Mouse (Mus musculus): Measurements from ENCODE around the gene Haus3. TPM values are rescaled to one million over a fixed set of nuclear protein-coding genes. Genes with fewer than 3 reads are reported as not detected.

Gene Haus3
- total RNA-seq, 2 experiments from 2014 or later = 61.6 to 120 TPM

DNA sequence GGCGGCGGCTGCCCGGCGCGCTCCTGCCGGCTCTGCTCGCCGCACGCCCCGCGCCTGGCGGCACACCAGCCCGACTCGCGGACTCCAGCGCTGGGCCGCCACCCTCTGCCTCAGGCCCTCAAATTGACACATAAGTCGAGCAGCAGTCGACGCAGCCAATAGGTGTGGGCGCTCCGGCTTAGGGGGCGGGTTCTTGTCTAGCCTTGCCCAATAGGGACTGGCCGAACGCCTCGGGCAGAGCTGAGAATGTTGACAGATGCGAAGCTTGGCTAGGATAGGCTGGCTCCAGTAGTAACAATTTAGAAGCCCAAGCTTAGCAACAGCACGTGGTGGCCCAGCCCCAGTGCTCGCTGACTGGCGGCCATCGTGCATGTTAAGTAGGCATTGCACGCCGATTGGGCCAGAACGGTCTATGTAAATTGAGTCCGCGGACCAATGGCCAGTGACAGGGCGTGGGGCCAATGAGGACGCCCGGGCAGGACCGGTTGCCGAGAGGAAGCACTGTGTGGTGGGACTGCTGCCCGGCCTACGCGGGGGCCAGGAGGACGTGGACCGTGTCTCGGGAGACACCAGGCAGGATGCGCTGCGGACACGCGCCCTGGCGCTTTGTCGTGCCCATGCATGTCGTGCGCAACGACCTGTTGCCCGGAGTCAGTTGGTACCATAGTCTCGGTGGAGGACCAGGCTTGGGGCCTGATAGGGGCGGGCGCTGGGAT is 18.4 kb upstream of the Haus3 start, which contains the start of gene Mxd4:
Gene Mxd4 (minus strand): TSS at position 120 of the 716 bp plus-strand sequence.
- ATAC-seq (replicated peaks; ENCODE audit: low FRiP score, poor library complexity, severe bottlenecking) = peak; percentile 93

DNA sequence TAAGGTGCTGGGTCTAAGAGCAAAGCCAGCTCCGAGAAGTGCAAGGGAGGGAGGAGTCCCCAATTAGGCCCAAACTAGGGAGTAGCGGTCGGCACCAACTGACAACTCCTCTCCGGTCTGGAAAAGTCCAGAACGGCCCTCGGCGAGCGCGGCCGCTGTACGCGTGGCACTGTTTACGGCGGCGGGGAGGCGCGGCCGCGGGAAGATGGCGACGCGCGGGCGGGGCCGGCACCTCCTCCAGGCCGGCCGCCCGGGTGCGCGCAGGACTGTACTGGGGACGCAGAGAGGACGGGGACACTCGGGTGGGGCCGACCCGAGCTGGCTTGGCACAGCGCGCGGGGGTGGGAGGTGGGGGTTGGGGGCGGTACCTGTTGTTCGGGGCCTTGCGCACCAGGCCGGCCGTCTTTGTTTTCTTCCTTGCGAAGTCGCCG is 17.6 kb upstream of the Haus3 start:
- 0 out of 2 replicates have a peak, but pooled peaks have one; percentile 28 for ATAC-seq (replicated peaks; ENCODE audit: low FRiP score, poor library complexity, severe bottlenecking)

DNA sequence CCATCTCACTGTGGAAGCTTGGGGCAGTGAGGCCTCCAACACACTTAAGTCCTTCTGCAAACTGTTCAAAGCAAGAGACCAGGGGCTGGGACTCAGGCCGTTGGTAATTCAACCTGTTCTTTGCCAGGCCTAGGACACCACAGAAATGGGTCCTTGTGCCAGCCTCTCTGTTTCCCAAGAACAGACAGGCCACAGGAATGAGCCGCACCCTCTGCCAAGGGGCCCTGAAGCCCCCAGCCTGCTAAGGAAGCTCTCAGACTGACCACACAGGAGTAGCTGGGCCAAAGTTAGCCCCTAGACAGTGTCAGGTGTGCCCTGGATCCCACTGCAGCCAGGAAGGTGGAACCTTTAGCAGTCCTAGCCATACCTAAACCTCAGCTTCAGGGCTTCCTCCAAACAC is 17.1 kb upstream of the Haus3 start:
- ATAC-seq (replicated peaks; ENCODE audit: low FRiP score, poor library complexity, severe bottlenecking) = no peak

DNA sequence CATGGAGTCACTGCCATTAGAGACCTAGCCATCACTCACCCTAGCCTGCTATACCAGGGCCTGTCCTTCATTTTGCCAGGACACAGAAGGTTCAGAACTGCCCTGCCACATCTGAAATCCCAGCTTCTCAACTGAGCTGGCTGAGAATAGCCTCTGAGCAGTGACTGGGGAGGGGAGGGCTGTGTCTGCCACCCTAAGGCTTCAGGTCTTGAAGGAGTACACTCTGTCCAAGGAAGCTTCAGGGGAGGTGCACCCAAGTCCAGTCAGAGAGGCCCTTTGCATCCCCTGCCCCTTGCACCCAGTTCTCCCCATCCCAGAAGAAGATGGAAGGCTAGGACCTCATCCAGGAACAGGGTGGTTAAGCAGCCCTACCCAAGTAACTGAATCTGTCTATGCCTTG is 16.5 kb upstream of the Haus3 start:
- no peak for ATAC-seq (replicated peaks; ENCODE audit: low FRiP score, poor library complexity, severe bottlenecking)

DNA sequence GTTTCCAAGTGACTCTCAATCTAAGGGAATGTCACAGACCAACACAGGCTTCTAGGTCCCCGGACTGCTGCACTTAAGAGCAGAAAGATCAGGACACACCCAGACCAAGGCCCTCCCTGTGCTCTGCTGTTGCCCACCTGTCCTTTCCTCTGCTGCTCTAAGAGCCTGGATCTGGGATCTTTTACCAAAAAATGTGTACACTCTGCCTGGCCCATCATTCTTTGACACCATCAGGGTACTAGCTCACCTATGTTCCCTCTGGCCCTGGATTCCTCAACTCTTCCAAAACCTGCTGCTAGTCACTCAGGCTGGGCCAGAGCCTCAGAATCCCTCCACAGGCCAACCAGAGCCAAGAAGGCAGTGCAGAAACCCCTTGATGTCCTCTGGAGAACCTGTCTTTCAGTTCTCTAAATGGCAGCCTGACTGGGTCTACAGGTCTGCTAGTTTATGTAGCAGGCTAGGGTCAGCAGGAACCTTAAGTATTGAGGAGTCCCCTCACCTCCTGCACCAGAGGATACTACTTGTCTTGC is 15.8 kb upstream of the Haus3 start:
- no peak for ATAC-seq (replicated peaks; ENCODE audit: low FRiP score, poor library complexity, severe bottlenecking)

DNA sequence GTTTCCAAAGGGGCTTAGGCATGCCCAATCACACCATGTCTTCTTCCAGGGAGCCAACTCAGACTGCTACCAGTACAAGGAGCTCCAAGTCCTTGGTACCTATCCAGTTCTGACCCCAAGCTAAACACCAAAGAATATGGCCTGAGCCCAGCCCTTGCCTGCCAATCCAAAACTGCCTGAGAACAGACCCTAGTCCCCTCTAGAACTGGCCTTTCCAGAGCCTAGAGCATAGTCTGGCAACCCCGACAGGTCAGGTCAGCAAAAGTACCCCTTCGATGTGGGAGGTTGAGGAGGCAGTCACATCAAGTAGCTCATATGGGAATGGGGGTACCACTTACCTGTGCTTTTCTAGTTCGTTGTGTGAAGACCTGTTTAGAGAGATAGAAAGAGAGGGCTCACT is 14.6 kb upstream of the Haus3 start:
- ATAC-seq (replicated peaks; ENCODE audit: low FRiP score, poor library complexity, severe bottlenecking) = no peak

DNA sequence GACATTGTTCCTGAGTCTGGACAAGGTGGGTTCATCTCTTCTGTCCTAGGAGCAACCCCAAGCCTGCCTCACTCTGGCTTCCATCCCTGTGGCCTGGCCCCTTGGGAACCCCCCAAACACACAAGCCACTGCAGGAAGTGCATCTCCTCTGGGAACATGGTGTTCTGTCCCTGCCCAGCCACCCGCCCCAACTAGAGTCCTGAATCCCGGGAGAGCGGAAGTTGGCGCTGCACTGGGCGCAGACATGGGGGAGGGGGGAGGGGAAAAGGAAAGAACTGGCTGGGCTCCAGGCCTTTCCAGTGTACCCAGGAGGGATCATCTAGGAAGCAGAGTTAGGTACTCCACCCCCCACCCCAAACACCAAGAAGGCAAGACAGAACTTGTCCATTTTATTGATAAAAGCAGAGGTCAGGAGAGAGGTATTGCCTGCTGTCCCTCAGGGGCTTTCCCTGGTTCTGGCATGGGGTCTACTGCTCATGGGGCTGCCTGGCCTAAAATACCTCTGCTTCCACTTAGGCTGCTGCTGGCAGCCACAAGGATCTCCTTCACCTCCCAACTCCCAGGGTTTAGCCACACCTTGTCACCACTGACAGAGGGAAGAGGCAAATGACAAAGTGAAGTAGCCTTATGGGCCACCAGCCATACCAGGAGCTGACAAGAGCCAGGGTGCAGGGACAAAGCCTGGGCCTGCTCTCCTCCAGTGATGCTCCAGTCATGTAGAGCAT is 14.0 kb upstream of the Haus3 start:
- ATAC-seq (replicated peaks; ENCODE audit: low FRiP score, poor library complexity, severe bottlenecking) = no peak

DNA sequence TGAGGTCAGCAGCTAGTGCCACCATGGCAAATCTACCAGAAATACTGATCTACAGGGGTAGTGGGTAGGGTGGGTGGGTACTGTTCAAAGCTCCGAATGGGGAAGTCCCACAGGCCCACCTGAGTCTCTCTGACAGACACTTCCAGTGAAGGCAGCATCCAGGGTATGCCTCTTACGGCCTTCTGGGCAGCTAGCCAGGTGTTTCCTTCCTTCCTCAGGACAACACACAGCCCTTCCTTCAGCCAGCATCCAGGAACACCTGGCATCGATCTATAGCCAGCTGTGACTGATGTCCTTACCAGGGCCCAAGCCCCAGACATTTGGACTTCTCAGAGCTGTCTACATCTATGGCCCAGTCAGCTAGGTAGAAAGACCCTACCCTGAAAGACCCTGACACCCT is 13.2 kb upstream of the Haus3 start:
- no peak for ATAC-seq (replicated peaks; ENCODE audit: low FRiP score, poor library complexity, severe bottlenecking)

DNA sequence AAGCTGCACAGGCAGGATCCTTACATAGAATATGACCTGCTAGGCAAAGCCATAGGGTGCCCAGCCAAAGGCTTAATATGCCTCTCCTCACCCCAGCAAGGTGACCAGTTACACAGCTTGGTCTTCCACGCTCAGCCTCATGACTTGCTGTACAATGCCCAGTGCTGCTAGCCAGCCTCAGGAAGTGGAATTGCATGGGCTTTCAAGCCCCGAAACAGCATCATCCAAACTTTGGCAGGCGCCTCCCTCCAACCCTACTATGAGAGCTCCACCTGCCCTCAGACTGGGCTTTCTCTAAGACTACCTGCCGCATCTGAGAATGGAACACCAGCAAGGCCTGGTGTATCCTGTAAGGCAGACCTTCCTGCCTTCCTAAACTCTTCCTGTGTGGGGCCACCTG is 8.5 kb upstream of the Haus3 start:
- no peak for ATAC-seq (replicated peaks; ENCODE audit: low FRiP score, poor library complexity, severe bottlenecking)

DNA sequence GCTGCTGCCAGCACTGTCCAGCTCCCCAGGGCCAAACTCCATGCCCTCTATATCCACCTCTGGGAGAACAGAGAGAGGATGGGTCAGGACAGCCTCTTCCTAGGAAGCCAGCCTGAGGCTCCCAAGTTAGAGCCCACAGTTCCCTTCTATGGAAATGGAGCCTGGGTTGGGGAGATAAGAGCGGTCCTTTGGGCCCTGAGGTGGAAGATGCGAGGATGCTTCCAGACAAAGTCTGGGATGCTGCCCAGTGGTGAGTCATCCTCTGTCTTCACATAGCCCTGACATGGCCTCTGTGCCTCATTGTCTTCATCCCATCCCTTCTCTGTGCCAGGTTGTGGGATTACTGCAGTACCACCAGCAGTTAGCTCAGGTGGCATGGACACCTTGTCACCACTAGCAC is 7.8 kb upstream of the Haus3 start:
- no peak for ATAC-seq (replicated peaks; ENCODE audit: low FRiP score, poor library complexity, severe bottlenecking)

DNA sequence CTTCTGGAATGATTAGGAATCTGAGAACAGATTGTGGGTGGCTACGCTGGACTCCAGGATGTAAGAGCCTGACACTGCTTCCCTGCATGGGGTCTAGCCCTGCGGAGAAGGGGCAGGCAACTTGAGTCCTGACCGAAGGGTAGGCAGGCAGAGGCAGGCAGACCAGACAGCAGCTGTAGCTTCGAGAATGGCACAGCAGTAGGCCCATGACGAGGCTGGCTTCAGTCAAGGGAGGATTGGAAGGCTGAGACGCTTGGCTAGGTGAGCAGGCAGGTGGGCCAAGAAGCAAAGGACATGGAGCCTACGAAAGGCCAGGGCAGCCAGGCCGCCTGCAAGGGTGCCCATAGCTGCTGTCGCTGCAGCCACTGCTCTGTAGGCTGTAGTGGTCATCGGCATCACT is 7.4 kb upstream of the Haus3 start:
- no peak for ATAC-seq (replicated peaks; ENCODE audit: low FRiP score, poor library complexity, severe bottlenecking)

DNA sequence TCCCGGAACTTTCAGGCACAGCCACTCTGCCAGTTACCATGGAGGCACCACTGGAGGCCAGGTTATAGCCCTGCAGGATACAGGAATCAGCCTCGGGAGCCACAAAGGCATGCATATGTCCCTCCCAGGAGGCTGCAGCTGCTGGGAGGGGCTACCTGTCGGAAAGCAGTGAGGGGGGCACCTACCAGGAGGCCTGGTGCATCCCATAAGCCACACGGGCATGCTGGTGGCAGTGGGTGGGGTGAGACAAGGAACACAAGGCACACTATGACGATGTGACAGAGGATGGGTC is 6.0 kb upstream of the Haus3 start:
- ATAC-seq (replicated peaks; ENCODE audit: low FRiP score, poor library complexity, severe bottlenecking) = no peak

DNA sequence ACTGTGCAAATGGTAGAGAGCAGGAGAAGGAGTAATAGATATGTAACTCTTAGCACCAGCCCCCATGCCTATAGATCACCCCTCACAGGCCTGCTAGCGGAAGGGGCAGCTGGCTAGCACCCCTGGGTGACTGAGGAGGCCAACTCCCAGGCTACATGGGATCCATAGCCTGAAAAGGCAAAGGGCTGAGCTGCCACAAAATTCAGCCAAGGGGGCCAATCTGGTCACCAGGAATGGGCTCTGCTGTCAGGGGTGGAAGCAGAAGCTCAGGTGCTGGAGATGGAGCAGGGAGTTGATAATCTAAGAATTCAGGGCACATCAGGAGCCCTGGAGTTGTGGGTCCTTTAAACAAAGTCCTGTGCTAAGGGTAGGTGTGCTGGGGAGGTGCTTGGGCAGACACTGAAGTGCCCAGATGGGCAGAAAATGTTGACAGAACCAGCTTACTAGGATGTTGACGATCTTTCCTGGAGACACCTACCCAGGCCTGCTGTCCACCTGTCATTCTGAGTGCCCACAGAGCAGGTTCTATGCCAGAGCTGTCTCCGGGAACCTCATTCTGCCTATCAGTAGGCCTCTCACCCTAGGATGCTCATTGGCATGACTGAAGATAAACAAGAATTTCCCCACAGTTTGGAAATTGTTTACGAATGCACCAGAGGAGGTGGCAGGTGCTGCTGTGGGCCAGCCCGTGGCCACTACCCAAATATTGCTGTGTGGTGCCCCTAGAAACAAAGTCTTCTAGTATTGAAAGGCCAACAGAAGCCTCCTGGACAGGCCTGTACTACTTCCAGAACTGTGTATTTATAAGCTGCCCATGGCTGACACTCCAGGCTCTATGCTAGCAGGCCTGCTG is 5.4 kb upstream of the Haus3 start:
- ATAC-seq (replicated peaks; ENCODE audit: low FRiP score, poor library complexity, severe bottlenecking) = no peak

DNA sequence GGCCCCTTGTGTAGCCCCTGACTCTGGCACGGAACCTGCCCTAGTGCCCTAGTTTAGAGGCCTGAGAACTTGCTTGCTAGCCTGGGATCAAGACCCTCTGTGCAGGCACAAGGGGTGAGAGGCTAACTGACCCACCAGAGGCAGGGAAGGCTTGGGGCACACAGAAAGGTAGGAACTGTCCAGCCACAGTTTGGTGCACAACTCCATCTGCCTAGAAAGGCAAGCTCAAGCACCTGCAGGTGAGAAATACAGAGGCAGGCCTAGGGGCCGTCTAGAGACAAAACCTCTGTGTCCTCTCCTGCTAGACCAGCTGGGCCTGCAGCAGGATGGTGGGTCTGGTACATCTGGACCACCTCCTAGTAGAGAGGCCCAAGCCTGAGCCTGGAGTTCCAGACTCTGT is 4.7 kb upstream of the Haus3 start:
- ATAC-seq (replicated peaks; ENCODE audit: low FRiP score, poor library complexity, severe bottlenecking) = no peak

DNA sequence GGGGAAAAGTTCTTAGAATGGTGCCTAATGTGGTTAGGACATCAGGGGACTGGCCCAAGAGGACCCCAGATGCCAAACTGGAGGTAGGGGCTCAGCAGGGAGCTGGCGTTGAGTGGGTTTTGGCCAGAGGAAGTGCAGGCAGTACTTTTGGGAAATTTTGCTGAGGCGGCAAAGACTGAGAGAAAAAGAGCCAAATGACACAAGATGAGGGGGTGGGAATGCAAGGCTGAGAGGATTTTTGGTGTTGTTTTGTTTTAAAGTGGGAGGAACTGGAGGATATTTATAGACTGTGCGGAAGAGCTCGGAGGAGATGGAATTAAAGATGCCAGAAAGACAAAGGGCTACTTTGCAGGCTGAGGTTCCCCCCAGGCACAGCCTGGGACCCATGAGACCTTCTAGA is 1.4 kb upstream of the Haus3 start:
- ATAC-seq (replicated peaks; ENCODE audit: low FRiP score, poor library complexity, severe bottlenecking) = no peak

DNA sequence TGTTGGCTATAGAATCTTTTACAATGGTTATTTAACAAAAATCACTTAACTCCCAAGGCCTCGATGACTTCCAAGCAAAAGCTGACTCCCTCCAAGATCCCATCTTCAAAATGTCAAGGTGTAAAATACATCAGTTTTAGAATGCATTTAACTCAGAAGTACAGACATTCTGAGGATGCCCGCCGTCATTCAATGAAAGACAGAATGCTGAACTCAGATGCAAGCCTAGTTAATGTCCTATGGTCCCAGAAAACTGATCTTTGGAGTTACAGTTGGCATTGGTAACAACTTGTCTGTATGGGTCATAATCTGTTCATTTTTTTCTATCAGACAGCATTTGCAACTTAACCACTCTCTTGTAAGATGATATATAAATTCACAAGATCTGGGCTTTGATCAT is 627 bp upstream of the Haus3 start:
- no peak for ATAC-seq (replicated peaks; ENCODE audit: low FRiP score, poor library complexity, severe bottlenecking)

DNA sequence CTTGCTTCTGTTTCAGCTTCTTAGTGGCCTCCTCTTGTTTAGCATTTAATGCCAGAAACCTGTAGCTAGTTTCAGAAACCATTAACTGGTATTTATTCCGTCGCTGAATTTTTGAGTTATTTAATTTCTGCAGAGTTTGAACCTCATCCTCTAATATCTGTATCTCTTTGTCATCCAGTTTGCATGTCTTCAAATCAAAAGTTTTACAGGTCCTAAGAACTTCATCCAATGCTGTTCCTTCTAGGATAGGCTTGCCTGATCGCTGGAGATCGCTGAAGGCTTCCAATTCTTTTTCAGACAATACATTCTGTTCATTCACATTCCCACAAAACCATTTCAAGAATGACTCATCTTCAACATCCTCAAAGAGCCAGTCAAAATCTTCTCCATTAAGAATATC is 1.5 kb downstream of the Haus3 start:
- no peak for ATAC-seq (replicated peaks; ENCODE audit: low FRiP score, poor library complexity, severe bottlenecking)

DNA sequence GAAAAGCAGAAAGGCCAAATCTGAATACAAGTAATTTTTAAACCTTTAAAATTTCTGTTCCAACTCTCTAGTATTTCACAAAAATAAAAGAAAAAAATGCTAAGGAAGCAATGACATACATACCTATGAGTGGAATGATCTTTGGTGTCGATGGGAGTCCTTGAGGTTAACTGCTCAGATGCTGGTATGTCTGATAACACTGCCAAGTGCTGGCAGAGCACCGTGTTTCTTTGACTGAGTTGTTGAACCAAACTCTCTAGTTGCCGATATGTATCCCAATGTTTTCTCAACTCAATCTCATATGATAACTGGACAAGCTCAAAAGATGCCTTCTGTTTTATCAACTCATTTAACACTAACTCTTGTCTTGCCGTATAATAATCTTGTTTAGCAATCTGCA is 3.5 kb downstream of the Haus3 start:
- ATAC-seq (replicated peaks; ENCODE audit: low FRiP score, poor library complexity, severe bottlenecking) = no peak

DNA sequence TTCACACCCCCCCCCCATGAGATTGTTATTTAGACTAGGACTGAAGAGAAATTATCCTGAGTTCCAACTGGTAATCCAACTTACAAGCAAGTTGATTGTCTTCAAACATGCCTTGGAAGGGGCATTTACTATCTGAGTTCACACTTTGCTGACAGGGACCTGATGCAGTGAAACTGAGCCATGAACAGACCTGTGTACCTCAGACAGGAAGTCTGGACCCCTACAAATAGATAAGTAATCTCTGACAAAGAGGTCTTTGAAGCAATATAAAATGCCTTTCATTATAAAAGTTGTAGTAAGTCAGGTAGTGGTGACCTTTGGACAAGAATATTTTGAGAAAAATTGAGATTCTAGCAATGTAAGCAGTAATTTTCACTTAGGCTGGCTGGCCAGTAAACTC is 20.9 kb downstream of the Haus3 start:
- no peak for ATAC-seq (replicated peaks; ENCODE audit: low FRiP score, poor library complexity, severe bottlenecking)

DNA sequence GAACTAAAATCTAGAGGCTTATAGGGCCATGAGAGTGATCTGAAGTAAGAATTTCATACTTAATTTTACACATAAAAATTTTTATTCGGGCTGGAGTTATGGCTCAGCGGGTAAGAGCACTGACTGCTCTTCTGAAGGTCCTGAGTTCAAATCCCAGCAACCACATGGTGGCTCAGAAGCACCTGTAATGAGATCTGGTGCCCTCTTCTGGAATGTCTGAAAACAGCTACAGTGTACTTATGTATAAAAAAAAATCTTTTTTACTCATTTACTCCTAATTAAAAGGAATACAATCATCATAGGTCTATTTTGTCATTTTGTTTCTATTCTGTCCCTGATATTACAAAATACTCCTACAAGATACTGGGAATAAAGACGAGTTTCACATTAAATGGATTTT is 21.8 kb downstream of the Haus3 start:
- no peak for ATAC-seq (replicated peaks; ENCODE audit: low FRiP score, poor library complexity, severe bottlenecking)

DNA sequence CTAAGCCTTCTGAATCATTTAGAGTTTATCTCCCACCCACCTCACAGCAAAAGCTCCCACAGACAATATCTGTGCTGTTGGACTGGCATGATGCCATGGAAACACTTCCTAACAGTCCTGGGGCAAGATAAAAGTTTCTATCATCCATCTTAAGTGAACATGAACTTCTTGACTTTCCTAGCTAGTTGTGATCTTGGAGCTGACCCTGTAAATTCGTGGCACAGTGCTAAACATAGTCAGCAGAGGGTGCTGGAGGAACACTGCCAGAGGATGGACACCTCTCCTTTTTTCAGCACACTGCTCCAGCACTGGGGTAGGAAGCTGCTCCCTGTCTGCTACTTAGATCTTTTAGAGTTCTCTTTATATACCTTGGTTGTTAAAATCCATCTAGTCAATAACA is 29.6 kb downstream of the Haus3 start:
- no peak for ATAC-seq (replicated peaks; ENCODE audit: low FRiP score, poor library complexity, severe bottlenecking)
